Mouse (Mus musculus): ENCODE measurements around the gene Nsf. TPM values are rescaled to one million over a fixed set of nuclear protein-coding genes. Genes with fewer than 3 reads are reported as not detected.

Gene Nsf
- polyA plus RNA-seq, 1 experiment from 2014 or later, result 47.6 TPM

DNA sequence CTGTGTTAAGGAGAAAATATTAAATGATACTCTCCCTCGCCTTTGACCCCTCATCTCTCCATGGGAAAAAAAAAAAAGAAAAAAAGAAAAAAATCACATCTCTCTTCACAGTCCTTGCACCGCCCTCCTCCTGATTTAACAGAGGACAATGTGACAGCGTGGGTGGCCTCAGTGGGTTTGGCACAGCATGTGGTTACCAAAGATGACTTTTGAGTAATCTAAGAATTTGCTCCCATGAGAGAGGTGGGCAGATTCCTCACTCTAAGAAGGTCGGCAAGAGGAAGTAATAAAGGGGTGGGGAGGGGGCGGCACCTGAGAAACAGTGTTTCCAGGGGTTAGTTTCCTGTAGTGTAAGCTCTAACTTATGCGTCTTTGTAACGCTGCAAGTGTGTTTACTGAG is 37.0 kb downstream of the Nsf start:
- no peaks in the 10 kb centered on the region for H3K4me1 ChIP-seq (ENCODE audit: control insufficient read depth, insufficient read depth, low read length)
- DNase-seq (ENCODE audit: low spot score), result no peak
- no peaks in the 10 kb centered on the region for H3K27me3 ChIP-seq (ENCODE audit: control insufficient read depth, insufficient read depth, low read length)
- no peaks in the 10 kb centered on the region for H3K9me3 ChIP-seq (replicated peaks; ENCODE audit: control insufficient read depth, low read length)
- H3K27ac ChIP-seq (replicated peaks; ENCODE audit: low read depth, low read length), result no peak overlapping the region
- H3K4me2 ChIP-seq (ENCODE audit: low read depth, low read length), result no peak overlapping the region
- H3K4me3 ChIP-seq (ENCODE audit: low read depth, low read length), result no peak overlapping the region
- no peak for ATAC-seq (replicated peaks; ENCODE audit: insufficient number of reproducible peaks, low FRiP score, low TSS enrichment, low read depth)
- no peaks in the 10 kb centered on the region for H3K36me3 ChIP-seq (replicated peaks; ENCODE audit: control insufficient read depth, insufficient read depth, low read depth, low read length)
- WGBS, result 79% methylated on average over 7 of the region's 7 CpGs
- no peak overlapping the region for H3K9ac ChIP-seq (replicated peaks; ENCODE audit: low read length)

DNA sequence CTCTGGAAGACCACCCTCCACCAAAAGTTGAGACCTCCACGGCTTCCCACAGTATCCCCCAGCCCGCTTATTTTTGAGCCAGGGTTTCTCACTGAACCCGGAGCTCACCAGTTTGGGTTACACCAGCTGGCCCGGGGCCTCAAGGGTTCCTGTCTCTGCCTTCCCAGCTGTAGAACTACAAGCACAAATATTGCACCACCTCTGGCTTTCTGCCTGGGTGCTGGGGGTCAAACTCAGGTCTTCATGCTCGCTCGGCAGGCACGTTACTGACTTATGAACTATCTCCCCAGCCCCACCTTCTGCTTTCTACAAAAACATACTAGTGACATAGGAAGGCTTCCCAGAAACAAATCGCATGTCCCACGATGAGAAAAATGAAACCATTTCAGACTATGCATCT is 38.2 kb downstream of the Nsf start:
- 85% methylated on average over 9 of the region's 9 CpGs for WGBS
- H3K9ac ChIP-seq (replicated peaks; ENCODE audit: low read length), result no peak overlapping the region
- no peak overlapping the region for H3K4me3 ChIP-seq (ENCODE audit: low read depth, low read length)
- DNase-seq (ENCODE audit: low spot score) (no peak), ATAC-seq (replicated peaks; ENCODE audit: insufficient number of reproducible peaks, low FRiP score, low TSS enrichment, low read depth) (no peak)
- H3K4me1 ChIP-seq (ENCODE audit: control insufficient read depth, insufficient read depth, low read length), result no peaks in the 10 kb centered on the region
- H3K36me3 ChIP-seq (replicated peaks; ENCODE audit: control insufficient read depth, insufficient read depth, low read depth, low read length), result no peaks in the 10 kb centered on the region
- H3K27ac ChIP-seq (replicated peaks; ENCODE audit: low read depth, low read length), result no peak overlapping the region
- H3K9me3 ChIP-seq (replicated peaks; ENCODE audit: control insufficient read depth, low read length), result no peaks in the 10 kb centered on the region
- no peaks in the 10 kb centered on the region for H3K27me3 ChIP-seq (ENCODE audit: control insufficient read depth, insufficient read depth, low read length)
- no peak overlapping the region for H3K4me2 ChIP-seq (ENCODE audit: low read depth, low read length)

- Histone ChIP-seq H3K27me3 (ENCODE audit: control insufficient read depth, insufficient read depth, low read length) (no peaks in the 10 kb centered on the region), H3K4me3 (ENCODE audit: low read depth, low read length) (no peak overlapping the region), H3K9ac (replicated peaks; ENCODE audit: low read length) (no peak overlapping the region), H3K27ac (replicated peaks; ENCODE audit: low read depth, low read length) (no peak overlapping the region), H3K9me3 (replicated peaks; ENCODE audit: control insufficient read depth, low read length) (no peaks in the 10 kb centered on the region), H3K4me2 (ENCODE audit: low read depth, low read length) (no peak overlapping the region), H3K36me3 (replicated peaks; ENCODE audit: control insufficient read depth, insufficient read depth, low read depth, low read length) (no peaks in the 10 kb centered on the region), H3K4me1 (ENCODE audit: control insufficient read depth, insufficient read depth, low read length) (no peaks in the 10 kb centered on the region)
- WGBS, result 64% methylated on average over 7 of the region's 7 CpGs
- ATAC-seq (replicated peaks; ENCODE audit: insufficient number of reproducible peaks, low FRiP score, low TSS enrichment, low read depth), result no peak
- peak; percentile 86 for DNase-seq (ENCODE audit: low spot score)
Measured at GRCm38 (mm10) chr11:103910993-103911585, 42.8 kb downstream of the Nsf start.

- Histone ChIP-seq H3K9me3 (replicated peaks; ENCODE audit: control insufficient read depth, low read length) (no peaks in the 10 kb centered on the region), H3K36me3 (replicated peaks; ENCODE audit: control insufficient read depth, insufficient read depth, low read depth, low read length) (no peaks in the 10 kb centered on the region), H3K4me3 (ENCODE audit: low read depth, low read length) (no peak overlapping the region), H3K27ac (replicated peaks; ENCODE audit: low read depth, low read length) (no peak overlapping the region), H3K9ac (replicated peaks; ENCODE audit: low read length) (no peak overlapping the region), H3K4me1 (ENCODE audit: control insufficient read depth, insufficient read depth, low read length) (no peaks in the 10 kb centered on the region), H3K27me3 (ENCODE audit: control insufficient read depth, insufficient read depth, low read length) (no peaks in the 10 kb centered on the region), H3K4me2 (ENCODE audit: low read depth, low read length) (no peak overlapping the region)
- ATAC-seq (replicated peaks; ENCODE audit: insufficient number of reproducible peaks, low FRiP score, low TSS enrichment, low read depth) (no peak), DNase-seq (ENCODE audit: low spot score) (no peak)
- 94% methylated on average over 11 of the region's 11 CpGs for WGBS
Measured at GRCm38 (mm10) chr11:103910531-103910930, 43.3 kb downstream of the Nsf start.

DNA sequence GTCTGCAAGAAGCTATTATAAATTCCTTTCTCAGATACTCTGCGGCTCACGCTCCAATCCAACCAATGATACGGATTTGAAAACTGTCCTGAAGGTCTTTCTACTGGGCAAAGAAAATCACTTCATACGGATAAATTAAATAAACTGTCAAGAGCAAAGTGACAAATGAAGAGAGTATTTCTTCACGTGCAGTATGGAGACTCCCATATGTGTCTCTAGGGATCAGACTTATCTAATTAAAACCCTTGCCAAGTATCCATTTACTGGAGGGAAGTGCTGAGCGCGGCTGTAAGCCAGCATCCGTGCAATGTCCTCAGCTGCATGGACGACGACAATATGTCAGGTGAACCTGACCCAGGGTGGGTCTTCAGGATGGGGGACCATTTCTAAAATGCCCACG is 44.0 kb downstream of the Nsf start:
- no peaks in the 10 kb centered on the region for H3K27me3 ChIP-seq (ENCODE audit: control insufficient read depth, insufficient read depth, low read length)
- ATAC-seq (replicated peaks; ENCODE audit: insufficient number of reproducible peaks, low FRiP score, low TSS enrichment, low read depth), result no peak
- no peak overlapping the region for H3K27ac ChIP-seq (replicated peaks; ENCODE audit: low read depth, low read length)
- H3K9me3 ChIP-seq (replicated peaks; ENCODE audit: control insufficient read depth, low read length), result no peaks in the 10 kb centered on the region
- no peak overlapping the region for H3K4me2 ChIP-seq (ENCODE audit: low read depth, low read length)
- H3K4me1 ChIP-seq (ENCODE audit: control insufficient read depth, insufficient read depth, low read length), result no peaks in the 10 kb centered on the region
- 87% methylated on average over 11 of the region's 11 CpGs for WGBS
- no peaks in the 10 kb centered on the region for H3K36me3 ChIP-seq (replicated peaks; ENCODE audit: control insufficient read depth, insufficient read depth, low read depth, low read length)
- H3K9ac ChIP-seq (replicated peaks; ENCODE audit: low read length), result no peak overlapping the region
- no peak overlapping the region for H3K4me3 ChIP-seq (ENCODE audit: low read depth, low read length)
- DNase-seq (ENCODE audit: low spot score), result no peak

DNA sequence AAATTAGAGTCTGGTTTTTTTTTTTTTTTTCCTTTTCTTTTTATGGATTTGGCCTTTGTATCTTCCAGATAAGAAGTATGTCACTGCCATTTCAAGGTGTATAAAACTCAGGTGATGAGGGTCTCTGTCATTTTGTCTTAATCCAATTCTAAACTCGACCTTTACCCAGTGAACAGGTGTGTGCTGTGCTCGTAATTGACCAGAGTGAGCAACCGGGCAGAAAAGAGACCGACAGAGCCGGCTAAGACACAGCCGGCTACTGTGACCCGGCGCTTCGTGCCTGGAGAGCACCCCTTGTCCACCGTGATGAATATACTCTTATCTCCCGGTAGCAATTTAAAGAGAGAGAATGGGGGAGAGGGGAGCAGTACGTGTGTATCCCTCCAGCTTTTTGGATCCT is 44.5 kb downstream of the Nsf start:
- no peaks in the 10 kb centered on the region for H3K36me3 ChIP-seq (replicated peaks; ENCODE audit: control insufficient read depth, insufficient read depth, low read depth, low read length)
- WGBS, result 87% methylated on average over 12 of the region's 12 CpGs
- H3K27me3 ChIP-seq (ENCODE audit: control insufficient read depth, insufficient read depth, low read length), result no peaks in the 10 kb centered on the region
- no peak overlapping the region for H3K4me3 ChIP-seq (ENCODE audit: low read depth, low read length)
- H3K9me3 ChIP-seq (replicated peaks; ENCODE audit: control insufficient read depth, low read length), result no peaks in the 10 kb centered on the region
- H3K4me1 ChIP-seq (ENCODE audit: control insufficient read depth, insufficient read depth, low read length), result no peaks in the 10 kb centered on the region
- no peak overlapping the region for H3K27ac ChIP-seq (replicated peaks; ENCODE audit: low read depth, low read length)
- ATAC-seq (replicated peaks; ENCODE audit: insufficient number of reproducible peaks, low FRiP score, low TSS enrichment, low read depth) (no peak), DNase-seq (ENCODE audit: low spot score) (no peak)
- no peak overlapping the region for H3K4me2 ChIP-seq (ENCODE audit: low read depth, low read length)
- H3K9ac ChIP-seq (replicated peaks; ENCODE audit: low read length), result no peak overlapping the region

DNA sequence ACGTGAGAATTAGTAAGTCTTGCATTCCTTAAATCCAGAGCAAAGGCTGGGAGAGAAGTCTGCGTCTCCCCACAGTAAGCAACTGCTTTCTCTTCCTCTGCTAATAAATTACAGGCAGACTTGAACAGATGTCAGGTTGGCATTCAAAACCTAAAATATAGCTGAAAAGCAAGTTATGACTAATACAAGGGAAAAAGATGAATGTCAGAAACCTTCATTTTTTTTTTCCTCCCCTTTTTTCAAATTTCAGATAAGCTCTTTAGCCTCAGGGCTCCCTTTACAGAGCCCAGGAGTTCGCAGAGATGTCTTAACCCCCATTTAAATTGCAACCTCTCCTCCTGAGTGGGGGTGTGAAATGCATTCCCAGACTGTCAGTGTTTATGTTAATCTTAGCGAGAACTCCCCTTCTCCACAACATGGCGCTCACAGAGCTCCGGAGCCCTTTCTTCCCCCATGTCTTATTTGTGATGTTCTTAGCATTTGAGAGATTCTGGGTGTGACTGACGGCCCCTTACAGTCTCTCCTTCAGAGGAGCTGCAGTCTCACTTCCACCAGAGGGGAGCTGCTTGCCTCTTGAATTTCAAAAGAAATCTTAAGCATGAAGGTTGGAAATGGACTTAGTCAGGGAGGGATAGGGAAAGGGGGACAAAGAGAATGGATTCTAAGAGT is 47.7 kb downstream of the Nsf start:
- H3K9ac ChIP-seq (replicated peaks; ENCODE audit: low read length), result no peak overlapping the region
- H3K9me3 ChIP-seq (replicated peaks; ENCODE audit: control insufficient read depth, low read length), result no peaks in the 10 kb centered on the region
- H3K4me2 ChIP-seq (ENCODE audit: low read depth, low read length), result no peak overlapping the region
- ATAC-seq (replicated peaks; ENCODE audit: insufficient number of reproducible peaks, low FRiP score, low TSS enrichment, low read depth) (no peak), DNase-seq (ENCODE audit: low spot score) (no peak)
- H3K27me3 ChIP-seq (ENCODE audit: control insufficient read depth, insufficient read depth, low read length), result no peaks in the 10 kb centered on the region
- H3K4me1 ChIP-seq (ENCODE audit: control insufficient read depth, insufficient read depth, low read length), result no peaks in the 10 kb centered on the region
- H3K4me3 ChIP-seq (ENCODE audit: low read depth, low read length), result no peak overlapping the region
- H3K36me3 ChIP-seq (replicated peaks; ENCODE audit: control insufficient read depth, insufficient read depth, low read depth, low read length), result no peaks in the 10 kb centered on the region
- no peak overlapping the region for H3K27ac ChIP-seq (replicated peaks; ENCODE audit: low read depth, low read length)
- 56% methylated on average over 7 of the region's 7 CpGs for WGBS

DNA sequence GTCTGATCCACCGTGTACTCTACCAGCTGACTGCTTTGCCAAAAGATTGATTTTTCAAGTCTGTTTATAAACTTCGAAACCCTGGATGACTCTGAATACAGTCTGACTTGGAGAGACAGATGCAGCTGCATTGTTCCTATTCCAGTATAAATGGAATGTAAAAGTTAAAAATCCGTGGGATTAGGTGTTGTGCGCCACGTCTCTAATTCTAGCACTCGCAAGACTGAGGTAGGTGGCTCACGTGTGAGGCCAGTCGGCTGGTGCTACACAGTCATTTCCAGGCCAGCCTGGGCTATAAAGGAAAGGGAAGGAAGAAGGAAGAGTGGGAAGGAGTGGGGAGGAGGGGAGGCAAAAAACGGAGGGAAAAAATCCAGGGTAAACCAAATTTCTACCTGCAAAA is 48.4 kb downstream of the Nsf start:
- WGBS, result 84% methylated on average over 9 of the region's 9 CpGs
- ATAC-seq (replicated peaks; ENCODE audit: insufficient number of reproducible peaks, low FRiP score, low TSS enrichment, low read depth), result no peak
- H3K27ac ChIP-seq (replicated peaks; ENCODE audit: low read depth, low read length), result no peak overlapping the region
- no peak overlapping the region for H3K4me2 ChIP-seq (ENCODE audit: low read depth, low read length)
- H3K36me3 ChIP-seq (replicated peaks; ENCODE audit: control insufficient read depth, insufficient read depth, low read depth, low read length), result no peaks in the 10 kb centered on the region
- no peak overlapping the region for H3K4me3 ChIP-seq (ENCODE audit: low read depth, low read length)
- no peaks in the 10 kb centered on the region for H3K4me1 ChIP-seq (ENCODE audit: control insufficient read depth, insufficient read depth, low read length)
- no peaks in the 10 kb centered on the region for H3K9me3 ChIP-seq (replicated peaks; ENCODE audit: control insufficient read depth, low read length)
- no peaks in the 10 kb centered on the region for H3K27me3 ChIP-seq (ENCODE audit: control insufficient read depth, insufficient read depth, low read length)
- H3K9ac ChIP-seq (replicated peaks; ENCODE audit: low read length), result no peak overlapping the region
- DNase-seq (ENCODE audit: low spot score), result no peak

Data from embryonic facial prominence, embryonic 11.5 days (tissue).